Mouse (Mus musculus): ENCODE data around the gene Galnt12. TPM values are rescaled to one million over a fixed set of nuclear protein-coding genes. Genes with fewer than 3 reads are reported as not detected.

Gene Galnt12
- 1 to 10 TPM in 2 of 4 experiments, under 1 TPM in 2; 0.78 to 1.5 (median 1.0) TPM for total RNA-seq (2022)

GRCm38 (mm10) chr4:47091493-47092386 lies at the start of gene Galnt12:
Galnt12 (plus strand) TSS chr4:47091909.
- DNase-seq (ENCODE audit: low spot score in 2 of 2) = peak; percentile 22 to 33

GRCm38 (mm10) chr4:47043866-47044265 lies 47.8 kb upstream of the Galnt12 start:
- no peak for DNase-seq (ENCODE audit: low spot score in 2 of 2)

DNA sequence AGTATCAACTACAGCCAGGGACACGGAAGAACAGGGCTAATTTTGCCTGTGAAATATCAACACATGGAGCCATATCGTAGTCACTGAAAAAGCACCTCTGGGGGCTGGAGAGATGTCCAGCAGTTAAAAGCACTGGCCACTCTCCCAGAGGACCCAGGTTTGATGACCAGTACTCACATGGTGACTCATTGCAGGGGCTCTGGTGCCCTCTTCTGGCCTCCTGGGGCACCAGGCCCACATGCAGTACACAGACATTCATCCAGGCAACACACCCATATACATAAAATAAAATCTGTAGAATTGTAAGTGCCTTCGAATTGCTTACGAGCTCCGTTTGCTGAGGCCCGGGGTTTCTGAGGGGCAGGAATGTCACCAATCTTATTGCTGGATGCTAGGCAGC lies 44.7 kb upstream of the Galnt12 start:
- DNase-seq (ENCODE audit: low spot score in 2 of 2) = peak in 1 of 2 experiments; percentile 4

DNA sequence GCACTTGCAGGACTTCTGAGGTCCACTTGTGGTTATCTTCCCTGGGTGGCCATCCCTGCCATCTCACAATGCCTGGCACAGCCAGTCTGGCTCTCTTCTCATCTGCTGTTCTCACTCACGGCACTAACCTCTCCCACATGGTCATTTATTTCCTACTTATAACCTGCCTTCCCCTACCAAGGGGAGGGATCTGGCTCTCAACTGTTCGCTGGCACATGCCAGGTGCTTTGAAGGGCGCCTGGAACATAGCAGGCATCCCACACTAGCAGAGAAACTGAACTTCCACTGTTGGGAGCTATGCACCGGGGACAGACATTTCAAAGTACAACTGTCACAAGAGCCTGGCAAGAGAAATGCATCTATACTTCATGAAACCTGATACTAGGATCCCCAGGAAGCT lies 43.9 kb upstream of the Galnt12 start:
- peak in 1 of 2 experiments; percentile 3 for DNase-seq (ENCODE audit: low spot score in 2 of 2)

DNA sequence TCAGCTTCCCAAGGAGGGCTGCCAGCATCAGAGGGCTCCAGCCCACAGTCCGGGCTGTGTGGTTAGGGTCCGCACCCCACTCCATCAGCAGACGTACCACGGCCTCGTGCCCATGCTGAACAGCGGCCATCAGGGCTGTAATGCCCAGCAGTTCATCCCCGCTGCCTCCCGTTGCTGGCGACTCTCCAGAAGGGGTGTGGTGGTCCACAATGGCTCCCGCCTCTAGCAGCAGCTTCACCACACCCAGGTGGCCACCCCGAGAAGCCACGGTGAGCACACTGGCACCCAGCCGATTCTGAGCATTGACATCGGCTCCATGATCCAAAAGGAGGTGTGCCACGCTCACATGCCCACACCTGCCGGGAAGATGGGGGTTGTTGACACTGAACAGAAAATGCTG lies 42.5 kb upstream of the Galnt12 start:
- peak in 1 of 2 experiments; percentile 15 for DNase-seq (ENCODE audit: low spot score in 2 of 2)

DNA sequence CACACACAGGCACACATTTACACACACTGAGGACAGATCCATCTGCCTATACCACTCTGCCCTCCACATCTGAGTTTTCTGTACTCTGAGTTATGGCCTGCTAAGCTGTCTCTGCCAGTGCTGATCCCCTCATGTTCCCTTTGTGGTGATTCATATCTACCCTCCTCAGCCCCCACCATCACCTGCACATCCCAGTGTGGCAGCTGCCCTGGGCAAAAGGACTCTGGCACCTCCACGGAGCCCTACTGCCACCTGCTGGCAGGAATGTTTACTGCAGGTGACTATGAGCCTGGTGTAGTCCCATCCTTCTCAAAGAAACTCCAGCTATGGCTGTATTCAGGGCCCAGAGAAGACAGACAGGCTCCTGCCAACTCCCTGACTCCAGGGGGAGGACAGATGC lies 41.5 kb upstream of the Galnt12 start:
- peak; percentile 75 to 93 for DNase-seq (ENCODE audit: low spot score in 2 of 2)

DNA sequence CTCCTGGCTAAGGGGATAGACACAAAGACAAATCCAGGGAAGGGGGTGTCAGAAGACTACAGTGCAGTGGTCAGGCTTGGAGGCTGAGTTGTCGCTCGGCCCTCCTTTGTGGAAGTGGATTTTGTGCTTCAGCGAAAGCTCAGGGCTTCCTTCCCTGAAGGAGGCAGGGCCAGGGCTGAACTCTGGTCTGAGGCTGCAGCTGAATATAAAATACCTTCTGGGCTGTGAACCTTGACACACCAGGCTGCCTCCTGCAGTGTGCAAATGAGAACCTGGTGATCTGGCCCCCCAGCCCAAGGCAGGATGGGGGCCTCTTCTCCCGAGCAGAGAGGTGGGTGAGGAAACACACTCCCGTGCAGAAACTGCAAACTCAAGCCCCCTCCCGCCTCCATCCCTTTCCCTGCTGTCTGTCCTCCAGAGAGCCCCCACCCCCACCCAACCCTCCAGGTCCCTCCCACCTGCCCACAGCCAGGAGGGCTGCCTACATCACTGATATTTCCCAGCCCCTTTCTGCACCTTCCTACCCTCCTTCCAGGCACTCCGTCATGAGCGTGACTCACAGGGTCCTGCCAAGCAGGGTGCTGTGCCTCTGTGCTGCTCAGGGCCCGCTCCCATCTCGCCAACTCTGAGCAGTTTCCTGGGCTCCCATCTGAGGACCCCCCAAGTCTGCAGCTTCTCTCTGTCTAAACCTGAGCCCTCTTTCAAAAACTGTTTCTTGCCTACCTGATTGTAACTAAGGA lies 40.9 kb upstream of the Galnt12 start:
- peak in 1 of 2 experiments; percentile 12 for DNase-seq (ENCODE audit: low spot score in 2 of 2)

DNA sequence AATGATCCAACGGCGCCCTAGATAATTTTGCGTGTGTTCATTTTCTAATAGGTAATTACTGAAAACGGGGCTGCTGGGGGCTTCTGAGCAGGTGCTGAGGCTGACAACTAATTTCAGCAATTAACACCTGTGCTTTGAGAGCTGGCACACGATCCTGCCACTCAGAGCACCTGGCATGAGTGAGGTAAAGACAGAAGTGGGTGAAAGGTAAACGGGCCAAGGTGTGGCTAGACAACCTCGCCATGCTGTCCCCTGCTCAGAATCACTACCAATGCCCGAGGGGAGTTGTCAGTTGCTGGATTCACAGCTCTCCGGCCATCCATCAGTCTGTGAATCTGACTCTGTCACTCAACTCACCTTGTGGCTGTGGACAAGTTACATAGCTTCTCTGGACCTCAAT lies 39.8 kb upstream of the Galnt12 start:
- DNase-seq (ENCODE audit: low spot score in 2 of 2) = peak in 1 of 2 experiments; percentile 6

GRCm38 (mm10) chr4:47055170-47055569 lies 36.5 kb upstream of the Galnt12 start:
- peak in 1 of 2 experiments; percentile 6 for DNase-seq (ENCODE audit: low spot score in 2 of 2)

- DNase-seq (ENCODE audit: low spot score in 2 of 2) = no peak
Measured at GRCm38 (mm10) chr4:47055570-47056080, 36.1 kb upstream of the Galnt12 start.

DNA sequence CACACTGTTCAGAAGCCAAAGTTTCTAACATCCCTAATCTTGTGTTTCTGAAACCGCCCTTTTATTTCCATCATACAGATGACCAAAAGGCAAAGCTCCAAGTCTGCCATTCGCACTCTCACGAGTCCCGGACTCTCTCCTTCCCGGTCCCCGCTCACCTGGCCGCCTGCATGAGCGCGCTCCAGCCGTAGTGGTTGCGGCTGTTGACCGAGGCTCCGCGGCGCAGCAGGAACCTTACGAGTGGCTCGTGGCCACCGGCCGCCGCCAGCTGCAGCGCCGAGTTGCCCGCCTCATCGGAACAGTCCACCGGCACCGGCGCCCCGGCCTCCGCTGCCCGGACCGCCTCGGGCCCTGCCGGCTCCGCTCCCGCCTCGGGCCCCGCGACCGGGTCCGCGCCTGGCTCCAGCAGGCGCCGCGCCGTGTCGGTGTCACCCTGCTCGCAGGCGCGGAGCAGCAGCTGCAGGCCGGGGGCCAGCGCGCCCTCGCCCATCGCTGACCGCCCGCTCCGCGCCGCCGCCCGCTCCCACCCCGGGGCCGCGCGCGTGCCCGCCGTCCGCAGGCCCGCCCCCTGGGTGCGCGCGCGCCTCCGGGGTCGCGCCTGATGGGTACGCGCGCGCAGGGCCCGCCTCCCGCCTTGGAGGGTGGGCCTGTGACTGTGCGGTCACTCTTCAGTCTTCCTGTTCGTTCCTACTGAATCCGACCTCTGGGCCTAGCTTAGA lies 34.8 kb upstream of the Galnt12 start, which contains the start of gene Anks6:
TSS of gene Anks6 (minus strand) at position 637 of the 719 bp plus-strand sequence.
- peak; percentile 66 to 72 for DNase-seq (ENCODE audit: low spot score in 2 of 2)

DNA sequence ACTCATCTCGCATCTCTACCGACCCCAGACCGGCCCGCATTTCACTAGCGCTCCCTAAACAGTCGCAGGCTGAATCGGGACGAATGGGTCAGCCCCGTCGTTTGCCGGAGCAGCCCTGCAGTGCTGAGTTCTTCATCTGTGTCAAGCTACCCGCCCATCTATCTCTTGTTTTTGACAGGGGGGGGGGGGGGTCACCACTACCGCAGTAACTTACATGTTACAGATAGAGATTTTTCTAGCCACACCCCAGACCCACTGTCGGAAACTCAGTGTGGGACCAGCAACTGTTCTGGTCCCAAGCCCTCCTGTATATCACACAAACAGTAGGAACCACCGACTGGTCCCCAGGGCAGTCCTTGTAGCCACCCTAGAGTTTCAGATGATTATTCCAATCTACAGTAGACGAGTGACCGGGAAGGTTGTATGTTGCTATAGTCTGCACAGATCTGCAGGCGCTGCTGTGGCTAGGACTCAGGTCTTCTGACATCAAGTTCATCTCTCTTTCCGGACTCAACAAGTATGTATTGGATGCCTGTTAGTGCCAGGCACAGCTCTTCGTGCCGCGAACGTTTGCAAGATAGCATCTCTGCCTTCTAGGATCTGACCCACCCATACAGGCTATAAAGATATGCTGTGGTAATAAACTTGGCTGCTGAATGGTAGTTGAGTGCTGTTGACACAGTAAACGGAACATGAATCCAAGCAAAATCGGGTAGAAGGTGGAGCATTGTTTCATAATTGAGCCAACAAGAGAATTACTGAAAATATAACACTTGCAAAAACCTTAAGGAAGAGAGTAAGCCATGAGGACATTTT lies 34.0 kb upstream of the Galnt12 start:
- DNase-seq (ENCODE audit: low spot score in 2 of 2) = no peak

- DNase-seq (ENCODE audit: low spot score in 2 of 2) = no peak
Measured at GRCm38 (mm10) chr4:47060900-47061299, 30.8 kb upstream of the Galnt12 start.

- no peak for DNase-seq (ENCODE audit: low spot score in 2 of 2)
Measured at GRCm38 (mm10) chr4:47075054-47075453, 16.7 kb upstream of the Galnt12 start.

DNA sequence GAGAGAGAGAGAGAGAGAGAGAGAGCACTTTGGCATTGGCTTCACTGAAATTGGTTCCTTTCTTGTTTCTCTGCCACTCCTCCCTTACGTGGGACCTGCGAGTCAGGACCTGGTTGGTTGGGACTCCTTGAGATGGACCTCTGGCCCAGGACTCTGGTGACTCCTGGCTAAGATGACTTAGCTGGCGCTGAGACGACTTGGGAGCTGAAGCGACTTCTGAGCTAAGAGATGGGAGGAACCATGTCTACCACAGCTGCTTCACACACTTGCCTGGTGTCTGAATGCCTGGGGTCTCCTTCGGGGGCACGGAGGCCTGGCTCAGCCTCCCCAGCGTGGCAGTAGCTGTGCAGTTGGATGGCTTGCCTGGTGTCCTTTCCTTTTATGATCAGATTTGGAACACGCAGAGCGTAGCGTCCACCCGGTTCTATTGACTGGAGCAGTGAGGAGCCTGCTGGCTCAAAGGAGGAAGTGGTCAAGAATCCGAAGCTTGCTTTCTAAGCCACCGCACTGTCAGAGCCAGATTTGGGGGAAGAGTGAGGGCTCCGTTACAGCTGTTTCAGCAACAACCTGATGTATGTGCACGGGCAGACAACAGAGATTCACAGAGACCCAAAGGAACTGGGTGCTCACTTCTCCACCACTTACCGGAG lies 11.6 kb upstream of the Galnt12 start:
- no peak for DNase-seq (ENCODE audit: low spot score in 2 of 2)

DNA sequence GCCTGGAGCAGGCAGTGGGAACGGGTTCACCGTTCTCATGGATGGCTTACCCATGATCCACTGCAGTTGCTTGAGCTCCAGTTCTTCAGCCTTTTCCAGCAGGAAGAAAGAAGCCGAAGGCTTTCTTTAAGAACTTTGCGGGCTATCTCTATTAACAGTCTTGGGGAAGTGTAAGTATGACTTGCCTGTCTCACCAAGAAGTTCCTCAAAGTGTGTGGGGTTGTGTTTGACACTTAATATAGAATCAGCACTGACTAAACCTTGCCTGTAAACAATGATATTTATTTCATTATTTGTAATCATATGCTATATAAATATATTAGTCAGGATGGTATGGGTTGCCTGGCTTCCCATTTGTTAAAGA lies 11.1 kb upstream of the Galnt12 start:
- DNase-seq (ENCODE audit: low spot score in 2 of 2) = no peak

GRCm38 (mm10) chr4:47083824-47084223 lies 7.9 kb upstream of the Galnt12 start:
- no peak for DNase-seq (ENCODE audit: low spot score in 2 of 2)

DNA sequence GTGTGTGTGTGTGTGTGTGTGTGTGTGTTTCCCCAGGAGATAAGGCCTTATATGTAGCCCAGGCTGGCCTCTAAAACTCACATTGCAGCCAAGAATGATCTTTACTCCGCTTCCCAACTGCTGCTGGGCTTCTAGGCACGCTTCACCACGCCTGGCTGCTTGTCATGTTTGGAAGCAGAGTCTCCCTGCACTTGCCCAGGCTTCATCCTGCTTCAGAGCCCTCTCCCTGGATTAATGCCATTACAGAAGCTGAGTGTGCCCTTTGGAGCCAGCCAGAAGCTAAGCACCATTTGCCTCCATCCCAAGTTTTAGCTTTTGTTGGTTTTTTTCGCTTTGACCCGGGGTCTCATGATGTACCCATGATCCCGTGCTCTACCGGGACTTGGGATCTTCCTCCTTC lies 3.0 kb upstream of the Galnt12 start:
- DNase-seq (ENCODE audit: low spot score in 2 of 2) = no peak

- no peak for DNase-seq (ENCODE audit: low spot score in 2 of 2)
Measured at GRCm38 (mm10) chr4:47092387-47093021, 795 bp downstream of the Galnt12 start.

DNA sequence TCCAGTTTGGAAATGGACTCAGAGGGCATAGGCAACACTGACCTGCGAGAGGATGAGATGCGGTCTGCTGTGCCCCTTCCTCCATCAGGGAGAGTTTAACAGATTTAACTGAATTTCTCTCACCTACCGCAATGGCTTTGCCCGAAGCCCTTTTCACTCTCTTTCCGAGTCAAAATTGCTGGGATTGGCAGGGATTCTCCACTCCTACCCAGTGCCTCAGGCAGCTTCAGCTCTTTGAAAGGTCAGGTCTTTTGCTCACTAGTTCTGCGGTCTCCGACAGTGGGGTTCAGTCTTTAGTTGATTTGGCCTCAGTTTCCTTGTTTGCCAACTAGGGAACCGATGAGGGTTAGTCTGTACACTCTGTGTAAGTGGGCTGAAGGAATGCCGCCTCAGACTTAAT lies 1.5 kb downstream of the Galnt12 start:
- no peak for DNase-seq (ENCODE audit: low spot score in 2 of 2)

All from left cerebral cortex, adult 8-10 months (tissue).